20 mouse cellular contexts compared by ENCODE assay signal in genomic region chr11:69698574-69698973, GRCm38 (mm10). TPM values are rescaled to one million over a fixed set of nuclear protein-coding genes. Genes with fewer than 3 reads are reported as not detected.
A peak's percentile ranks its signal among the peaks of the same experiment; 100 is the strongest.
DNase-seq lines count a peak whose midpoint lies in the region; ATAC-seq and TF ChIP-seq lines count a peak whose summit lies in the region.
"Had no signal": no experiment of that assay in that cellular context is flagged by ENCODE, and none has a peak within 500 bp of the region (broad histone marks: within the 10 kb centered on the region; RNA-seq: fewer than 3 reads in every experiment).

No protein-coding gene starts in this region.

- no peaks in the 10 kb centered on the region for H3K27me3 ChIP-seq in cerebellum, adult 2 months (ENCODE audit: control insufficient read depth, insufficient read depth, low read length)
- H3K27me3 ChIP-seq in kidney, adult 2 months (replicated peaks; ENCODE audit: control insufficient read depth, insufficient read depth, low read length), result no peaks in the 10 kb centered on the region
- H3K27me3 ChIP-seq in kidney, embryonic 15.5 days, result no peaks in the 10 kb centered on the region
- no peaks in the 10 kb centered on the region for H3K27me3 ChIP-seq in midbrain, postnatal 0 days (ENCODE audit: insufficient read depth, low read length)
- no peaks in the 10 kb centered on the region for H3K27me3 ChIP-seq in midbrain, embryonic 15.5 days (replicated peaks)
- no peaks in the 10 kb centered on the region for H3K27me3 ChIP-seq in stomach, postnatal 0 days (ENCODE audit: control insufficient read depth, insufficient read depth, low read length)
- H3K27me3 ChIP-seq: limb, embryonic 15.5 days; neural tube, embryonic 13.5 days had no signal

- 0 out of 2 replicates have a peak, but pooled peaks cover 3% of the 10 kb centered on the region for H3K9me3 ChIP-seq in kidney, embryonic 15.5 days (replicated peaks)
- H3K9me3 ChIP-seq in midbrain, postnatal 0 days (ENCODE audit: low read length), result no peaks in the 10 kb centered on the region
- H3K9me3 ChIP-seq in midbrain, embryonic 15.5 days, result no peaks in the 10 kb centered on the region
- H3K9me3 ChIP-seq in stomach, postnatal 0 days (ENCODE audit: control insufficient read depth, low read length), result no peaks in the 10 kb centered on the region
- H3K9me3 ChIP-seq: G1E; limb, embryonic 15.5 days; neural tube, embryonic 13.5 days had no signal

- peak; percentile 26; the same call in 1 of the 2 replicates for TF ChIP-seq CTCF in cerebellum, adult 2 months (IDR thresholded peaks at IDR 0.05; ENCODE audit: borderline replicate concordance, insufficient read depth, low read depth, low read length)
- TF ChIP-seq CTCF in kidney, adult 2 months (conservative IDR thresholded peaks at IDR 0.05; ENCODE audit: insufficient read depth, insufficient read length, low read depth, low read length), result 0 out of 2 replicates have a peak, but pooled peaks have one; percentile 14
- peak; percentile 37 for TF ChIP-seq CTCF in midbrain, postnatal 0 days (IDR thresholded peaks at IDR 0.05)
- TF ChIP-seq CTCF in stomach, postnatal 0 days (IDR thresholded peaks at IDR 0.05; ENCODE audit: low read depth), result peak; percentile 40

- H3K36me3 ChIP-seq in kidney, adult 2 months (ENCODE audit: control insufficient read depth, insufficient read depth, low read length), result no peaks in the 10 kb centered on the region
- no peaks in the 10 kb centered on the region for H3K36me3 ChIP-seq in kidney, embryonic 15.5 days
- no peaks in the 10 kb centered on the region for H3K36me3 ChIP-seq in midbrain, postnatal 0 days (ENCODE audit: insufficient read depth, low read length)
- no peaks in the 10 kb centered on the region for H3K36me3 ChIP-seq in midbrain, embryonic 15.5 days (replicated peaks)
- no peaks in the 10 kb centered on the region for H3K36me3 ChIP-seq in stomach, postnatal 0 days (ENCODE audit: control insufficient read depth, insufficient read depth, low read length)
- H3K36me3 ChIP-seq: G1E; limb, embryonic 15.5 days; neural tube, embryonic 13.5 days had no signal

- ATAC-seq in kidney, embryonic 15.5 days (replicated peaks; ENCODE audit: low FRiP score), result no peak
- ATAC-seq in midbrain, postnatal 0 days (ENCODE audit: low FRiP score), result no peak
- ATAC-seq in midbrain, embryonic 15.5 days (replicated peaks), result no peak
- ATAC-seq in stomach, postnatal 0 days (ENCODE audit: low FRiP score, low TSS enrichment), result no peak
- no peak for ATAC-seq in monocyte, adult 5-6 weeks (replicated peaks; ENCODE audit: insufficient number of reproducible peaks, low FRiP score, low TSS enrichment, poor library complexity, severe bottlenecking)
- ATAC-seq: forebrain, embryonic 16.5 days; intestine, embryonic 16.5 days had no signal

- no peak overlapping the region for H3K4me2 ChIP-seq in kidney, embryonic 15.5 days
- no peak overlapping the region for H3K4me2 ChIP-seq in midbrain, postnatal 0 days (ENCODE audit: low read depth, low read length, poor library complexity, severe bottlenecking)
- H3K4me2 ChIP-seq in midbrain, embryonic 15.5 days, result no peak overlapping the region
- no peak overlapping the region for H3K4me2 ChIP-seq in stomach, postnatal 0 days (replicated peaks; ENCODE audit: low read depth)
- H3K4me2 ChIP-seq: limb, embryonic 15.5 days; neural tube, embryonic 13.5 days had no signal

- no peak for TF ChIP-seq POLR2A in cerebellum, adult 2 months (IDR thresholded peaks at IDR 0.05; ENCODE audit: borderline replicate concordance, insufficient read depth, low read length)
- no peak for TF ChIP-seq POLR2A in kidney, adult 2 months (IDR thresholded peaks at IDR 0.05; ENCODE audit: low read depth, low read length)

- DNase-seq in cerebellum, adult 2 months, result no peak
- no peak for DNase-seq in cerebellum, postnatal 14 days
- DNase-seq in kidney, adult 2 months, result no peak
- no peak for DNase-seq in midbrain, postnatal 0 days (ENCODE audit: low spot score)
- DNase-seq in stomach, postnatal 0 days (ENCODE audit: low spot score), result no peak
- DNase-seq: adrenal gland, adult 2 months; heart, adult 18-20 months; kidney, postnatal 14 days; right cerebral cortex, postnatal 14 days; thymus, adult 18-20 months had no signal

- 71% methylated on average over 5 of the region's 5 CpGs for WGBS in cerebellum, adult 2 months
- WGBS in kidney, adult 2 months, result 66% methylated on average over 5 of the region's 5 CpGs
- WGBS in kidney, embryonic 15.5 days, result 77% methylated on average over 5 of the region's 5 CpGs
- 74% methylated on average over 5 of the region's 5 CpGs for WGBS in midbrain, postnatal 0 days
- 74% methylated on average over 5 of the region's 5 CpGs for WGBS in midbrain, embryonic 15.5 days
- 71% methylated on average over 5 of the region's 5 CpGs for WGBS in stomach, postnatal 0 days

- H3K4me3 ChIP-seq in cerebellum, adult 2 months (replicated peaks; ENCODE audit: insufficient read depth, low read depth, low read length), result no peak overlapping the region
- H3K4me3 ChIP-seq in kidney, adult 2 months (ENCODE audit: insufficient read depth, low read depth, low read length), result no peak overlapping the region
- H3K4me3 ChIP-seq in kidney, embryonic 15.5 days (replicated peaks), result no peak overlapping the region
- no peak overlapping the region for H3K4me3 ChIP-seq in midbrain, postnatal 0 days (ENCODE audit: low read depth, low read length)
- H3K4me3 ChIP-seq in midbrain, embryonic 15.5 days, result no peak overlapping the region
- H3K4me3 ChIP-seq in stomach, postnatal 0 days (ENCODE audit: low read depth, low read length), result no peak overlapping the region
- H3K4me3 ChIP-seq: limb, embryonic 15.5 days; neural tube, embryonic 13.5 days had no signal

- H3K9ac ChIP-seq in kidney, embryonic 15.5 days, result no peak overlapping the region
- no peak overlapping the region for H3K9ac ChIP-seq in midbrain, postnatal 0 days (replicated peaks; ENCODE audit: low read length, poor library complexity, severe bottlenecking)
- H3K9ac ChIP-seq in midbrain, embryonic 15.5 days, result no peak overlapping the region
- H3K9ac ChIP-seq in stomach, postnatal 0 days (ENCODE audit: low read length), result no peak overlapping the region
- H3K9ac ChIP-seq: limb, embryonic 15.5 days; neural tube, embryonic 13.5 days had no signal

- H3K27ac ChIP-seq in cerebellum, adult 2 months (ENCODE audit: insufficient read depth, low read length), result no peak overlapping the region
- H3K27ac ChIP-seq in kidney, adult 2 months (ENCODE audit: insufficient read depth, low read depth, low read length), result no peak overlapping the region
- no peak overlapping the region for H3K27ac ChIP-seq in kidney, embryonic 15.5 days
- H3K27ac ChIP-seq in midbrain, postnatal 0 days (ENCODE audit: low read depth, low read length), result no peak overlapping the region
- no peak overlapping the region for H3K27ac ChIP-seq in midbrain, embryonic 15.5 days
- H3K27ac ChIP-seq in stomach, postnatal 0 days (replicated peaks), result no peak overlapping the region
- H3K27ac ChIP-seq: limb, embryonic 15.5 days; neural tube, embryonic 13.5 days had no signal

- peaks cover 5% of the 10 kb centered on the region; the same call in 1 of the 2 replicates for H3K4me1 ChIP-seq in cerebellum, adult 2 months (ENCODE audit: control insufficient read depth, insufficient read depth, low read length)
- H3K4me1 ChIP-seq in kidney, adult 2 months (ENCODE audit: control insufficient read depth, insufficient read depth, low read length), result peaks cover 14% of the 10 kb centered on the region
- peaks cover 18% of the 10 kb centered on the region for H3K4me1 ChIP-seq in kidney, embryonic 15.5 days
- H3K4me1 ChIP-seq in midbrain, postnatal 0 days (ENCODE audit: insufficient read depth, low read length), result peaks cover 5% of the 10 kb centered on the region; the same call in 1 of the 2 replicates
- peaks cover 11% of the 10 kb centered on the region for H3K4me1 ChIP-seq in midbrain, embryonic 15.5 days
- H3K4me1 ChIP-seq in stomach, postnatal 0 days (replicated peaks; ENCODE audit: control insufficient read depth, insufficient read depth), result no peaks in the 10 kb centered on the region

- no peak for TF ChIP-seq EP300 in stomach, postnatal 0 days (optimal IDR thresholded peaks at IDR 0.05)

RNA-seq across cellular contexts. Expression of gene Tnfsfm13, which starts 2.7 kb away (rescaled TPM):
- polyA plus RNA-seq in cerebellum, adult 2 months (2012; rRNA removed), result 3.3 and 4.2 TPM in 2 replicates
- polyA plus RNA-seq in kidney, adult 2 months (2012; rRNA removed), result 11.0 and 11.6 TPM in 2 replicates
- 4.5 and 7.0 TPM in 2 replicates for polyA plus RNA-seq in kidney, embryonic 15.5 days (2015; fragmentation: Nextera tagmentation; extraction: Ambion mirVana)
- total RNA-seq in midbrain, postnatal 0 days (2014; rRNA removed), result 1.3 and 1.8 TPM in 2 replicates
- polyA plus RNA-seq in midbrain, postnatal 0 days (2015; fragmentation: Nextera tagmentation; extraction: Ambion mirVana), result 1.2 and 1.9 TPM in 2 replicates
- 1.2 and 1.8 TPM in 2 replicates for polyA plus RNA-seq in midbrain, embryonic 15.5 days (2015; fragmentation: Nextera tagmentation; extraction: Ambion mirVana)
- polyA plus RNA-seq in stomach, postnatal 0 days (2015; fragmentation: Nextera tagmentation; extraction: Ambion mirVana), result 4.1 and 4.2 TPM in 2 replicates
- total RNA-seq in monocyte, adult 5-6 weeks (2017), result 23.9 to 50.5 TPM (median 24.3 TPM) in 3 replicates
- total RNA-seq: G1E had no signal
- polyA plus RNA-seq: G1E had no signal

RNA-seq across cellular contexts. Expression of gene Tnfsf12, which starts 2.9 kb away (rescaled TPM):
- polyA plus RNA-seq in cerebellum, adult 2 months (2012; rRNA removed), result 31.2 and 35.3 TPM in 2 replicates
- 55.5 and 65.1 TPM in 2 replicates for polyA plus RNA-seq in kidney, adult 2 months (2012; rRNA removed)
- 9.1 and 11.1 TPM in 2 replicates for polyA plus RNA-seq in kidney, embryonic 15.5 days (2015; fragmentation: Nextera tagmentation; extraction: Ambion mirVana)
- total RNA-seq in midbrain, postnatal 0 days (2014; rRNA removed), result 4.7 and 6.2 TPM in 2 replicates
- polyA plus RNA-seq in midbrain, postnatal 0 days (2015; fragmentation: Nextera tagmentation; extraction: Ambion mirVana), result 4.3 and 4.5 TPM in 2 replicates
- 2.0 and 2.4 TPM in 2 replicates for polyA plus RNA-seq in midbrain, embryonic 15.5 days (2015; fragmentation: Nextera tagmentation; extraction: Ambion mirVana)
- polyA plus RNA-seq in stomach, postnatal 0 days (2015; fragmentation: Nextera tagmentation; extraction: Ambion mirVana), result 6.9 and 9.7 TPM in 2 replicates
- total RNA-seq in monocyte, adult 5-6 weeks (2017), result 2.5 to 23.1 TPM (median 10.7 TPM) in 3 replicates
- total RNA-seq: common myeloid progenitor, adult 5-6 weeks; G1E had no signal
- polyA plus RNA-seq: G1E had no signal

RNA-seq across cellular contexts. Expression of gene Tnfsf13, which starts 13.0 kb away (rescaled TPM):
- 4.8 and 4.9 TPM in 2 replicates for polyA plus RNA-seq in cerebellum, adult 2 months (2012; rRNA removed)
- 3.8 and 4.1 TPM in 2 replicates for polyA plus RNA-seq in kidney, adult 2 months (2012; rRNA removed)
- polyA plus RNA-seq in kidney, embryonic 15.5 days (2015; fragmentation: Nextera tagmentation; extraction: Ambion mirVana), result 0.45 and 0.53 TPM in 2 replicates
- total RNA-seq in midbrain, postnatal 0 days (2014; rRNA removed), result 0.27 and 0.57 TPM in 2 replicates
- 0.96 and 1.1 TPM in 2 replicates for polyA plus RNA-seq in midbrain, postnatal 0 days (2015; fragmentation: Nextera tagmentation; extraction: Ambion mirVana)
- 0.37 and 0.68 TPM in 2 replicates for polyA plus RNA-seq in midbrain, embryonic 15.5 days (2015; fragmentation: Nextera tagmentation; extraction: Ambion mirVana)
- polyA plus RNA-seq in stomach, postnatal 0 days (2015; fragmentation: Nextera tagmentation; extraction: Ambion mirVana), result 0.50 and 0.75 TPM in 2 replicates
- 40.3 to 90.5 TPM (median 78.8 TPM) in 3 replicates for total RNA-seq in monocyte, adult 5-6 weeks (2017)
- total RNA-seq: G1E had no signal
- polyA plus RNA-seq: G1E; hindbrain, embryonic 11.5 days had no signal

RNA-seq across cellular contexts. Expression of gene Senp3, which starts 16.7 kb away (rescaled TPM):
- polyA plus RNA-seq in cerebellum, adult 2 months (2012; rRNA removed), result 110 and 152 TPM in 2 replicates
- 41.8 and 43.5 TPM in 2 replicates for polyA plus RNA-seq in kidney, adult 2 months (2012; rRNA removed)
- 91.6 and 95.2 TPM in 2 replicates for polyA plus RNA-seq in kidney, embryonic 15.5 days (2015; fragmentation: Nextera tagmentation; extraction: Ambion mirVana)
- total RNA-seq in midbrain, postnatal 0 days (2014; rRNA removed), result 81.7 and 89.2 TPM in 2 replicates
- polyA plus RNA-seq in midbrain, postnatal 0 days (2015; fragmentation: Nextera tagmentation; extraction: Ambion mirVana), result 70.3 and 74.0 TPM in 2 replicates
- polyA plus RNA-seq in midbrain, embryonic 15.5 days (2015; fragmentation: Nextera tagmentation; extraction: Ambion mirVana), result 116 and 122 TPM in 2 replicates
- 30.5 and 32.4 TPM in 2 replicates for polyA plus RNA-seq in stomach, postnatal 0 days (2015; fragmentation: Nextera tagmentation; extraction: Ambion mirVana)
- total RNA-seq in monocyte, adult 5-6 weeks (2017), result 67.5 to 144 TPM (median 118 TPM) in 3 replicates

RNA-seq across cellular contexts. Expression of gene Eif4a1, which starts 26.4 kb away (rescaled TPM):
- polyA plus RNA-seq in cerebellum, adult 2 months (2012; rRNA removed), result 316 and 321 TPM in 2 replicates
- polyA plus RNA-seq in kidney, adult 2 months (2012; rRNA removed), result 200 and 244 TPM in 2 replicates
- 586 and 589 TPM in 2 replicates for polyA plus RNA-seq in kidney, embryonic 15.5 days (2015; fragmentation: Nextera tagmentation; extraction: Ambion mirVana)
- total RNA-seq in midbrain, postnatal 0 days (2014; rRNA removed), result 767 and 793 TPM in 2 replicates
- 501 and 502 TPM in 2 replicates for polyA plus RNA-seq in midbrain, postnatal 0 days (2015; fragmentation: Nextera tagmentation; extraction: Ambion mirVana)
- polyA plus RNA-seq in midbrain, embryonic 15.5 days (2015; fragmentation: Nextera tagmentation; extraction: Ambion mirVana), result 460 and 473 TPM in 2 replicates
- polyA plus RNA-seq in stomach, postnatal 0 days (2015; fragmentation: Nextera tagmentation; extraction: Ambion mirVana), result 339 and 351 TPM in 2 replicates
- 597 to 694 TPM (median 633 TPM) in 3 replicates for total RNA-seq in monocyte, adult 5-6 weeks (2017)
